Mouse (Mus musculus) testis, postnatal 14 days (tissue): ENCODE results near the gene Apba1.

Experiments
- DNase-seq: peaks from one replicate; pipeline ENCODE4 v3.0.0; 2021; ENCODE audit warnings: low spot score

The Apba1 gene

GRCm38 (mm10) chr19:23806796-23807195 is 48.1 kb downstream of the Apba1 start:
- no peak for DNase-seq

GRCm38 (mm10) chr19:23807371-23807770 is 48.7 kb downstream of the Apba1 start:
- no peak for DNase-seq

- no peak for DNase-seq
Measured at GRCm38 (mm10) chr19:23809236-23809635, 50.5 kb downstream of the Apba1 start.

DNA sequence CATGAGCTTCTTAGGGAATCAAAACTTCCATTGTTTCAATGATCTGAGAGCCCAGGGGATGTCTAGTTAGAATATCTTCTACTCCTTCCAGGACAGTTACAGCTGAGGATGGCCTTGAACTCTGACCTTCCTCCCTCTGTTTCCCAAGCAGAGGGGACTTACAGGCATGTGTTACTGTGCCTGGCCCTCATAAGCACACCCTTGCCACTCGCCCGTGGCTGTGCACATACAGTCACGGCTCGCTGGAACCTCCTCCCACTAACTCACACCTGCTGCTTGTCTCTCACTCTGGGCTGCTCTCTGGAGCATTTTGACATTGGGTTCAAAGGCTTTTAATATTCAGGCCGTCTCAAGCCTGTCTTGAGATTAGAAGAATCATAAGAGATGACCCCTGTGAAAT is 51.8 kb downstream of the Apba1 start:
- DNase-seq = no peak

GRCm38 (mm10) chr19:23810976-23811375 is 52.3 kb downstream of the Apba1 start:
- DNase-seq = no peak

DNA sequence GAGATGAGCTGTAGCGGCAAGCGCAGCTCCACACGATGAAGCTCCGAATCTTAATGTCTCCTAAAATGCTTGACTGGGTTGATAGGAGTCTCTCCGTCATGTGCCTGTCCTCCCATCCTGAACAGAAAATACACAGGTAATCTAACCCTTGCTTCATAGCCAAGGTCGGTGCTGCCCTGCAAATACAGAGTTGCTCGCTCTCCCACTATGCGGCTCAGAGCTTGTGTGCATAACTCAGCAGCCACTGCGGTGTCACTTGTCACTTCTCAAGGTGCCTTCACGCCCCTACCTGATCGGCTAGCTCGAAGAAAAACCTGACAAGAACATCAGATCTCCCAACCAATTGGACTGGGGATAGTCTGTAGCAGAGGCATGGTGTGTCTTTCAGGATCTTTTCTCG is 58.1 kb downstream of the Apba1 start:
- DNase-seq = no peak

DNA sequence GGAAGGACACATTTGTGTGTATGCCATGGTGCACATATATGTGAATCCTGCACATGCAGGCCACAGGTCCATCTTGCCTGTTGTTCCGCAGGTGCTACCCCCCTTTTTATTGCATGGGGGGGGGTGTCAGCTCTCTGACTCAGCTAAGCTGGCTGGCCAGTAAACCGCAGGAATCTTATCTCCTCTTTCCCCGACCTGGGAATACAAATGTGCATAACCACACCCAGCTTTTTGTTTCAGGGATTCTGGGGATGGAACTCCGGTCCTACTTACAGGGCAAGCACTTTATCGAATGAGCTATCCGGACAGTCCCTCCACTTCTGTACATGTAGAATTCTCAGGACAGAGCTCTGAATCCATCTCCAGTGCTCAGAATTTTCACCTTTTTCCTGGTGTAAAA is 58.5 kb downstream of the Apba1 start:
- DNase-seq = no peak

- no peak for DNase-seq
Measured at GRCm38 (mm10) chr19:23819882-23820281, 61.2 kb downstream of the Apba1 start.

DNA sequence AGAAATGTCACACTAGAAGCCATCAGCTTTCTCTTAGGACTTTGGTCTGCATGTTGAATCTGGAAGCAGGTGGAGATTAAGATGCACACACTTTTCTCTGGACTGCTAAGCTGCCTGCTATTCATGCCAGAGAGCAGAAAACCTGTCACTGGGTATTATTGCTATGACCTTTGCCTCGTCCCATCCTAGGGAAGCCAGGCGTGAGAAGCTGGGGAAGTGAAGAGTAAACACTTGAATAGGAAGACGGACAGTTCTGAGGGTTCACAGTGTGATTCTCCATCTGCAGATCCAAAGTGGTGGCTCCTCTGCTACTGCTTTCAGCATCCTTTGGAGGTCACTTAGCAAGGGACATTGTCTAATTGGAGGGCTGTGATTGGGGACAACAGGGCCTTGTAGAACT is 63.8 kb downstream of the Apba1 start:
- DNase-seq = no peak

DNA sequence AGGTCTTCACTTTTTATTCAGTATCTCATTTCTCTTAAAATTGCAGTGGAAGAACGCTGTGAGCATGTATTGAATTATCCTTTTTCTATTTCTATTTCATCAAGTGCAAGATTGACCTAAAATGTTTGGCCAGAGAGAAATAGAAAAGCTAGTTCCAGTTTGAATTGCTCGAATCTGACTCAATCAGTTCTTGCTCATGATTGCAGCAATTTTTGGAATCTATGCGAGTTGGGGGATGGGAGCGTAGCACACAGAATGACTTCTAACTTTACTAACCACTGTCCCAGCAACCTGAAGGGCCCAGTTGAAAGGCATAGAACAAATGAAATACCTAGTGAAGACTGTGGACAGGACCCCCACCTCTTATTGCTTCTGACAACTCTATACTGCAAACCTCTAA is 64.8 kb downstream of the Apba1 start:
- DNase-seq = no peak

GRCm38 (mm10) chr19:23826251-23826650 is 67.6 kb downstream of the Apba1 start:
- DNase-seq = no peak

DNA sequence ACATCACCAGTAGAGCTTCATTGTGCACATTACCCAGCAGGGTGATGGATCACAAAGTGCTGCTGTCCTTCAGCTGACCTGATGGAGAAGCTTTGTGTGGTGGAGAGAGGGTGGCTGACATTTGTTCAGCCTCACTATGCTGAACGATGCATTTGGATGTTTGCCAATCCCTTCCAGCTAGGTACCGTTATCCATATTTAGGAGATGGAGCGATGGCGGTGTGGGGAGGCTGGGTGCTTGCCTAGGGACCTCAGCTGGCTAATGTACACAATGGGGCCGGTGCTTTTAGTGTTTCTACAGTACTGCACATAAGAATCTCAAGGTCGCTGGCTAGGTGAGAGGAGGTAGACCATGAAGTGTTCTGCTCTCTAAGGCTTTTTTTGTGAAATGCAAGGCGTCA is 72.1 kb downstream of the Apba1 start:
- no peak for DNase-seq

DNA sequence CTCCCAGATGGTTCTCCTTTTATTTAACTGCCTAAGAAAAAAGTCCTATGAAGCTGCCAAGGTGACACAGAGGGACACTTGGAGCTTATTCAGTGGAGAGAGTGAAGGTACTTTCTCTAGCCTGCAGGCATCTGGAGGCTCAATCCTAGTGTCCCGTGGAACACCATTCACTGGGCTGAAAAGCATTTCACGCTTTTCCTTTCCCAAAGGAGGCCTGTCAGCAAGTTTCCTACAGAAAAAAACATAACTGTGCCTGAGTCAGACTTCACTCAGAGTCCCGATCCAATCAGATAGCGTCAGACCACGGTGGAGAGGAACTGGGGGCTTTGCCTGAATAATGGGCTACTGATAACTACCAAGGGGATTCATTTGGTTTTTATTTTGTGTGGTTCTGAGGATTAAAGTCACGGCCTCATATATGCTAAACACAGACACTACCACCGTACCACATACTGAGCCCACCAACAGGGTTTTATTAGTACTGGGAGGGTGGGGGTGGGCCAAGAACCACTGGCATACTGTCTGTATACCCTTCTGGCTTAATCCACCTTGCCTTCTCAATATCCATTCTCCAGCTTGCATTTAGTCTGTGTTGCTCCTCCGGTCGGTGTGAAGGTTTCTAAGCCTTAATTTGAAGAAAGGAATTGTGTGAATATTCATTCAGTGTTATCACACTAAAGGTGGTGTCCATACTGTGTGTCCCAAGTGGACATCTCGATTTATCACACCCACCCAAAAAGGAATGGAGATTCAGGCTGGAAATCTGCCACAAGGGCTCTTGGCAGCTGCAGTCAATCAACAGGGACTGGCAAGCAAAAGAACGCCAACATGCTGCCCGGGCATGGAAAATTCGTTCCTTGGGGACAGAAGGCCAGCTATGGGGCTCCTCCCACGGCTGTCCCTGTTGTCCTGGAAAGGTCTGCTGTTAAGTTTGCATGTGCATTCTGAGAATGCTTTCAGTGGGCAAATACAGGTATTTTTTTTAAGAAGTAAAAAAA is 75.3 kb downstream of the Apba1 start:
- DNase-seq = no peak

DNA sequence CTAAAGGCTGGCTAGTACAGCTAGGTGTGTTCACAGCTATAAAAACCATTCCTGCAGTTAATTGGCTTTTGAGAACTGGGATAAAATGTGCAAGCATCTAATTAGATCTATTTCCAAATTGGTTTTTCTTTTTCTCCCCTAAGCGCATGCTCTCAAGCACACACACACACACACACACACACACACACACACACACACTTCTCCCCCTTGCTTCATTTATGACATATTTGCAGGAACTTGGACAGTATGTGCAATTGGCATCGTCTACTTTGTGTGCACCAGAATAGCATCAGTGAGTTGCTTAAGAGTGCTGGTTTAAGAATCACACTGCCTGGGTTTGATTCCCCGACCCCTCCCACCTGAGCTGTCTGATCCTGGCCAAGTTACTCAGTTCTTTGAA is 76.0 kb downstream of the Apba1 start:
- DNase-seq = no peak

GRCm38 (mm10) chr19:23855832-23856231 is 97.1 kb downstream of the Apba1 start:
- no peak for DNase-seq

DNA sequence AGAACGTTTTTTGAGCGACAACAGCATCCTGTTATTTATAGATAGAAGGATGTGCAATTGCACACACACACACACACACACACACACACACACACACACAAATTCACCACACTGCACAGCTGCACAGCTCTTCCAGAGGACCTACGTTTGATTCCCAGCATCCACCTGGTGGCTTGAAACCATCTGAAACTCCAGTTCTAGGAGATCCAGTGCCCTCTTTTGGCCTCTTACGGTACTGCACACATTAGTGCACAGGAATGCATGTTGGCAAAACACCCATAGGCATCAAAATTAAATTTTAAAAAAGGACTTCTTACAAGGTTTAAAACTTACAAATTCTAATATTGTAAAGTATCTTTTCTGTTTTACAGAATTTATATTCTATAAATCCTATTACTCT is 99.4 kb downstream of the Apba1 start:
- DNase-seq = no peak

DNA sequence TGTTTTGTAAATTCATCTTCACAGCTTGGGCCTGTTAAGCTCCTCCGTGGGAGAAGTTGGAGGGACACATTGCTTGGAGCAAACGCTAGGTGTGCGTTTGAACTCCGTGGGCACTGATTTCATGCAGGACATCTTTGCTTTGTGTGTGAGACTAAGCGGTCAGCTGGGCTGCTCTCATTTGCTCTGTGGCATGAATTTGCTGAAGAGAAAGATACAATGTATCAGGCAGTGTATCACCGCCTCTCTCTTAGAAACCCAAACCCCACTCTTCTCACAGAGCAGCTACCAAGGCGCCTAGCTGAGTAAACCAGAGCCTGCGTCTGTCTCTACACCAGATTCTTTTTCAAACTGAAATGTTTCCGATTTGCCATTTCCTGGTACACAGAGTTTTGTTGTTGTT is 100.1 kb downstream of the Apba1 start:
- peak; percentile 67 for DNase-seq

- DNase-seq = no peak
Measured at GRCm38 (mm10) chr19:23860151-23860820, 101.6 kb downstream of the Apba1 start.

- DNase-seq = no peak
Measured at GRCm38 (mm10) chr19:23862736-23863135, 104.0 kb downstream of the Apba1 start.

GRCm38 (mm10) chr19:23863959-23864358 is 105.3 kb downstream of the Apba1 start:
- no peak for DNase-seq

GRCm38 (mm10) chr19:23866045-23866444 is 107.4 kb downstream of the Apba1 start:
- no peak for DNase-seq

DNA sequence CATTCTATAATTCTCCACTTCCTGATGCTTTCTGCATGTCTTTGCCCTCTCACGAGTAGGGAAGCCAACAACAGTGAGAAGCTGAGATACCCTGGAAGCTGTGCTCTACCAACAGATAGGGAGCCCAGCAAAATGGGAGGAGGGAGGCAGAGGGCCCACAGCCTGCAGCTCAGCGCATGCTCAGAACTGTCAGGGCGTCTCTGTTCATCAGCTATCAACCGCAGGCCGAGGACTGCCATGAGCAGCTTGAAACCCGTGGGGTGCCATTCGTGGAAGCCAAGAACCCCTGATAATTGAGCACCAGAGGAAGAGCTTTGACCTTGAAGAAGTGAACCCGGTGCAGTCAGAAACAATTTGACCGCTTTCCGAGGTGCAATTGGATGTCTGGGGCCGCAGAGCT is 108.4 kb downstream of the Apba1 start:
- no peak for DNase-seq

DNA sequence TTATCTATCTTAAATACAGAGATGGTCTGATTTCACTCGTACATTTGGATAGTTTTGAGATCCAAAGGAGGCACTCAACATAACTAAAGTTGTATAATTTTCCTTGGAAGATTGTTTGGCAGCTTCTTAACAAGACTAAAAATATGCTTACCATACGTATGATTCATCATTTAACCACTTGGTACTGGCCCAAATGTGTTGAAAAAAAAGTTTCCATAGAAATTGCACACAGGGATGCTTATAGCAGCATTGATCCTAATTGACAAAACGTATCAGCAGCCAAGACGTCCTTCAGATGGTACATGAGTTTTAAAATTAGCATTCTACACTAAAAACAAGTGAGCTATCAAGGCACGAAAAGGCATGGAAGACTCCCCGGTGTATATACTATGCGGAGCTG is 108.9 kb downstream of the Apba1 start:
- DNase-seq = no peak
